Mouse (Mus musculus) urinary bladder, postnatal 14 days (tissue): ENCODE measurements around the gene Dcaf17.

Source experiments
- DNase-seq: peaks from one replicate; pipeline ENCODE4 v3.0.0; 2021; ENCODE audit warnings: low spot score

Dcaf17 gene

GRCm38 (mm10) chr2:71055300-71056114 is at the start of gene Dcaf17, which contains the start of gene Mettl8:
TSS of gene Dcaf17 (plus strand) at chr2:71055328.
TSS of gene Mettl8 (minus strand) at chr2:71055583.
- DNase-seq: peak; percentile 93

GRCm38 (mm10) chr2:71011816-71012215 is 43.3 kb upstream of the Dcaf17 start:
- no peak for DNase-seq

- no peak for DNase-seq
These were observed 41.6 kb upstream of the Dcaf17 start for GRCm38 (mm10) chr2:71013521-71013920.

- no peak for DNase-seq
These were observed 35.9 kb upstream of the Dcaf17 start for GRCm38 (mm10) chr2:71019277-71019676.

- DNase-seq: no peak
These were observed 35.3 kb upstream of the Dcaf17 start for GRCm38 (mm10) chr2:71019704-71020375.

- DNase-seq: no peak
These were observed 34.5 kb upstream of the Dcaf17 start for GRCm38 (mm10) chr2:71020674-71021073.

GRCm38 (mm10) chr2:71022991-71023390 is 32.1 kb upstream of the Dcaf17 start:
- DNase-seq: no peak

- no peak for DNase-seq
These were observed 31.1 kb upstream of the Dcaf17 start for GRCm38 (mm10) chr2:71023986-71024385.

- DNase-seq: no peak
These were observed 29.4 kb upstream of the Dcaf17 start for GRCm38 (mm10) chr2:71025576-71026315.

GRCm38 (mm10) chr2:71026787-71027186 is 28.3 kb upstream of the Dcaf17 start:
- DNase-seq: no peak

- no peak for DNase-seq
These were observed 27.5 kb upstream of the Dcaf17 start for GRCm38 (mm10) chr2:71027631-71028030.

GRCm38 (mm10) chr2:71030663-71031062 is 24.5 kb upstream of the Dcaf17 start:
- no peak for DNase-seq

- no peak for DNase-seq
These were observed 22.9 kb upstream of the Dcaf17 start for GRCm38 (mm10) chr2:71031973-71032794.

- DNase-seq: no peak
These were observed 22.1 kb upstream of the Dcaf17 start for GRCm38 (mm10) chr2:71033014-71033413.

GRCm38 (mm10) chr2:71033987-71034386 is 21.1 kb upstream of the Dcaf17 start:
- DNase-seq: no peak

GRCm38 (mm10) chr2:71037447-71037846 is 17.7 kb upstream of the Dcaf17 start:
- no peak for DNase-seq

- DNase-seq: peak; percentile 82
These were observed 15.5 kb upstream of the Dcaf17 start for GRCm38 (mm10) chr2:71039522-71040121.

- DNase-seq: no peak
These were observed 9.0 kb upstream of the Dcaf17 start for GRCm38 (mm10) chr2:71046151-71046550.

GRCm38 (mm10) chr2:71046751-71047320 is 8.3 kb upstream of the Dcaf17 start:
- no peak for DNase-seq

- DNase-seq: no peak
These were observed 6.2 kb upstream of the Dcaf17 start for GRCm38 (mm10) chr2:71048896-71049295.

GRCm38 (mm10) chr2:71050511-71050910 is 4.6 kb upstream of the Dcaf17 start:
- DNase-seq: no peak
